In the genomic region with DNA sequence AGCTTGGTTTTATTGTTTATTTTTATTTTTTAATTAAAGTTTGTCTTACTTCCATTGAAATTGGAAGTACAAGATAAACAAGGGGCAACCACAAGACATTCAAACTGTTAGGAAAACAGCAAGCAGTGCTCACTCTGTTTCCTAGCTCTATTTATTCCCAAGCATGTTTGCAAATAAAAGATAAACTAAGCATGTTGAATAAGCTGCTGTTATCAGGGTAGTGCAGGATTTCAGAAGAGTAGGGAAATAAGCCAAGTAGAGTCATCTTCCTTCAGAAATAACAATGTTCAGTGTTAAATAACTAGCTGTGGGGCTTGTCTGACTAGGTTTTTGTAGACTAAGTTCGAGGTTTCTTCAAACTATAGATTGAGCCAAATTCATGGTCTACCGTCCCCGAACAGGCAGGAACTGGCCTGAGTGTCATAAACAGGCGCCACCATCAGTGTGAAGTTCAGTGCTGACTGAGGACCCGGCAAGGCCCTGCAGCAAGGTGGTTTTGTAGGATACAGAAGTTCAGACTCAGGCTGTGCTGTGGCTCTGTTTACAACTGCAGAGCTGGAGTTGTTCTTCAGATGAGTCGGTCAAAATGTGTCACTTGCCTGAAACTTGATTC, we compare ENCODE assay signal across 17 mouse cellular contexts. TPM values are rescaled to one million over a fixed set of nuclear protein-coding genes. Genes with fewer than 3 reads are reported as not detected.
DNase-seq lines count a peak whose midpoint lies in the region; ATAC-seq and TF ChIP-seq lines count a peak whose summit lies in the region.
"Had no signal": no experiment of that assay in that cellular context is flagged by ENCODE, and none has a peak within 500 bp of the region (broad histone marks: within the 10 kb centered on the region; RNA-seq: fewer than 3 reads in every experiment).

No protein-coding gene starts in this region.

- peaks cover 64% of the 10 kb centered on the region for H3K4me1 ChIP-seq in megakaryocyte, embryonic 14.5 days
- H3K4me1 ChIP-seq in liver, adult 2 months (ENCODE audit: control insufficient read depth, insufficient read depth, low read length) = peaks cover 9% of the 10 kb centered on the region; the same call in 1 of the 2 replicates
- no peaks in the 10 kb centered on the region for H3K4me1 ChIP-seq in hindbrain, embryonic 11.5 days (replicated peaks; ENCODE audit: control insufficient read depth, insufficient read depth, low read length)
- H3K4me1 ChIP-seq in midbrain, embryonic 13.5 days (replicated peaks) = peaks cover 16% of the 10 kb centered on the region
- H3K4me1 ChIP-seq: embryonic facial prominence, embryonic 12.5 days; forebrain, embryonic 10.5 days had no signal

- no peak overlapping the region for H3K9ac ChIP-seq in liver, adult 2 months (ENCODE audit: low read depth, low read length)
- H3K9ac ChIP-seq in hindbrain, embryonic 11.5 days (ENCODE audit: low read depth, low read length) = no peak overlapping the region
- no peak overlapping the region for H3K9ac ChIP-seq in midbrain, embryonic 13.5 days (replicated peaks)
- H3K9ac ChIP-seq: embryonic facial prominence, embryonic 12.5 days; hindbrain, embryonic 15.5 days; lung, embryonic 15.5 days had no signal

- peak overlapping the region; percentile 71 for H3K4me3 ChIP-seq in megakaryocyte, embryonic 14.5 days (replicated peaks)
- no peak overlapping the region for H3K4me3 ChIP-seq in liver, adult 2 months (ENCODE audit: insufficient read depth, low read depth, low read length)
- no peak overlapping the region for H3K4me3 ChIP-seq in hindbrain, embryonic 11.5 days (ENCODE audit: low read depth, low read length)
- H3K4me3 ChIP-seq in midbrain, embryonic 13.5 days (replicated peaks) = no peak overlapping the region
- H3K4me3 ChIP-seq: embryonic facial prominence, embryonic 12.5 days; forebrain, embryonic 10.5 days; hindbrain, embryonic 15.5 days; layer of hippocampus, adult 2 months; lung, embryonic 15.5 days had no signal

- no peak for TF ChIP-seq CTCF in liver, adult 2 months (IDR thresholded peaks at IDR 0.05; ENCODE audit: low read depth, low read length)

- no peak for TF ChIP-seq POLR2A in liver, adult 2 months (IDR thresholded peaks at IDR 0.05; ENCODE audit: extremely low read depth, insufficient read depth, low read length)

- peaks cover 88% of the 10 kb centered on the region for H3K36me3 ChIP-seq in megakaryocyte, embryonic 14.5 days (replicated peaks; ENCODE audit: low read length)
- peaks cover 44% of the 10 kb centered on the region for H3K36me3 ChIP-seq in liver, adult 2 months (ENCODE audit: control insufficient read depth, insufficient read depth, low read length)
- peaks cover 3% of the 10 kb centered on the region; the same call in 1 of the 2 replicates for H3K36me3 ChIP-seq in hindbrain, embryonic 11.5 days (ENCODE audit: control insufficient read depth, insufficient read depth, low read length)
- H3K36me3 ChIP-seq in midbrain, embryonic 13.5 days = peaks cover 51% of the 10 kb centered on the region

- H3K79me2 ChIP-seq in liver, adult 2 months (ENCODE audit: control insufficient read depth, insufficient read depth, low read length) = no peaks in the 10 kb centered on the region

- DNase-seq in c-Kit-negative CD71-positive TER-119-positive erythroid progenitor cells, embryonic 14.5 days (ENCODE audit: low read depth, low spot score) = peak; percentile 67
- DNase-seq in liver, adult 2 months (ENCODE audit: extremely low read depth, low read depth, low spot score) = peak; percentile 17
- DNase-seq in gastrocnemius, postnatal 25 days = no peak
- DNase-seq in hindbrain, embryonic 11.5 days (ENCODE audit: low spot score) = no peak
- DNase-seq: cerebellum, adult 2 months; heart, postnatal 14 days; kidney, adult 11 months; kidney, postnatal 10 days had no signal

- H3K27ac ChIP-seq in liver, adult 2 months (replicated peaks; ENCODE audit: insufficient read depth, low read depth, low read length) = no peak overlapping the region
- no peak overlapping the region for H3K27ac ChIP-seq in hindbrain, embryonic 11.5 days (ENCODE audit: low read depth, low read length)
- H3K27ac ChIP-seq in midbrain, embryonic 13.5 days = no peak overlapping the region
- H3K27ac ChIP-seq: embryonic facial prominence, embryonic 12.5 days; forebrain, embryonic 10.5 days; hindbrain, embryonic 15.5 days; lung, embryonic 15.5 days had no signal

- H3K27me3 ChIP-seq in megakaryocyte, embryonic 14.5 days (replicated peaks) = no peaks in the 10 kb centered on the region
- no peaks in the 10 kb centered on the region for H3K27me3 ChIP-seq in liver, adult 2 months (ENCODE audit: control insufficient read depth, insufficient read depth, low read length)
- H3K27me3 ChIP-seq in hindbrain, embryonic 11.5 days (ENCODE audit: control insufficient read depth, insufficient read depth, low read length) = no peaks in the 10 kb centered on the region
- H3K27me3 ChIP-seq in midbrain, embryonic 13.5 days = no peaks in the 10 kb centered on the region
- H3K27me3 ChIP-seq: embryonic facial prominence, embryonic 12.5 days; hindbrain, embryonic 15.5 days; lung, embryonic 15.5 days had no signal

- no peak for ATAC-seq in megakaryocyte, adult 5-6 weeks (ENCODE audit: poor library complexity, severe bottlenecking)
- ATAC-seq in megakaryocyte progenitor cell, adult 5-6 weeks (replicated peaks; ENCODE audit: poor library complexity) = peak; percentile 73
- ATAC-seq in hindbrain, embryonic 11.5 days (ENCODE audit: low FRiP score) = no peak
- no peak for ATAC-seq in midbrain, embryonic 13.5 days

- WGBS in liver, adult 2 months = 88% methylated on average over 6 of the region's 6 CpGs
- 94% methylated on average over 6 of the region's 6 CpGs for WGBS in hindbrain, embryonic 11.5 days
- WGBS in midbrain, embryonic 13.5 days = 93% methylated on average over 6 of the region's 6 CpGs

- no peaks in the 10 kb centered on the region for H3K9me3 ChIP-seq in megakaryocyte, embryonic 14.5 days
- H3K9me3 ChIP-seq in hindbrain, embryonic 11.5 days (ENCODE audit: control insufficient read depth, low read length) = no peaks in the 10 kb centered on the region
- no peaks in the 10 kb centered on the region for H3K9me3 ChIP-seq in midbrain, embryonic 13.5 days
- H3K9me3 ChIP-seq: embryonic facial prominence, embryonic 12.5 days; forebrain, embryonic 10.5 days; hindbrain, embryonic 15.5 days; lung, embryonic 15.5 days had no signal

- no peak overlapping the region for H3K4me2 ChIP-seq in hindbrain, embryonic 11.5 days (replicated peaks; ENCODE audit: low read depth, low read length)
- no peak overlapping the region for H3K4me2 ChIP-seq in midbrain, embryonic 13.5 days (replicated peaks)
- H3K4me2 ChIP-seq: embryonic facial prominence, embryonic 12.5 days; hindbrain, embryonic 15.5 days; lung, embryonic 15.5 days had no signal

RNA-seq across cellular contexts. Expression of a gene that starts 12.6 kb away (rescaled TPM):
- polyA plus RNA-seq in megakaryocyte, embryonic 14.5 days (2012; ENCODE audit: insufficient read depth, low replicate concordance) = 1.3 TPM in 1 of 2 replicates, not detected in the other
- 144 and 159 TPM in 2 replicates for total RNA-seq in megakaryocyte, adult 5-6 weeks (2015)
- 156 and 168 TPM in 2 replicates for total RNA-seq in megakaryocyte, adult 5-6 weeks (2017)
- total RNA-seq in liver, adult 2 months (2014; rRNA removed) = 0.46 and 1.4 TPM in 2 replicates
- polyA plus RNA-seq in liver, adult 2 months (2012; rRNA removed) = 0.06 and 0.07 TPM in 2 replicates
- total RNA-seq in megakaryocyte progenitor cell, adult 5-6 weeks (2015) = 85.9 and 103 TPM in 2 replicates
- 96.0 and 104 TPM in 2 replicates for total RNA-seq in megakaryocyte progenitor cell, adult 5-6 weeks (2017)
- under 1 TPM; 0.46 to 0.54 TPM for total RNA-seq in gastrocnemius, postnatal 25 days (2021)
- 87.1 and 89.1 TPM in 2 replicates for polyA plus RNA-seq in hindbrain, embryonic 11.5 days (2014; fragmentation: Nextera tagmentation; extraction: Ambion mirVana)
- polyA plus RNA-seq in midbrain, embryonic 13.5 days (2015; fragmentation: Nextera tagmentation; extraction: Ambion mirVana) = 35.7 and 36.4 TPM in 2 replicates

RNA-seq across cellular contexts. Expression of a gene that starts 12.8 kb away (rescaled TPM):
- polyA plus RNA-seq in megakaryocyte, embryonic 14.5 days (2012; ENCODE audit: insufficient read depth, low replicate concordance) = 4.8 TPM in 1 of 2 replicates, not detected in the other
- total RNA-seq in megakaryocyte, adult 5-6 weeks (2015) = 17.7 and 20.5 TPM in 2 replicates
- 15.3 and 17.2 TPM in 2 replicates for total RNA-seq in megakaryocyte, adult 5-6 weeks (2017)
- 0.92 and 0.94 TPM in 2 replicates for total RNA-seq in liver, adult 2 months (2014; rRNA removed)
- polyA plus RNA-seq in liver, adult 2 months (2012; rRNA removed) = 0.37 and 0.69 TPM in 2 replicates
- 19.5 and 21.9 TPM in 2 replicates for total RNA-seq in megakaryocyte progenitor cell, adult 5-6 weeks (2015)
- total RNA-seq in megakaryocyte progenitor cell, adult 5-6 weeks (2017) = 26.9 and 29.6 TPM in 2 replicates
- total RNA-seq in gastrocnemius, postnatal 25 days (2021) = under 1 TPM in 1 of 2 experiments, not detected in 1; 0.32 TPM
- polyA plus RNA-seq in hindbrain, embryonic 11.5 days (2014; fragmentation: Nextera tagmentation; extraction: Ambion mirVana) = 30.7 and 33.2 TPM in 2 replicates
- polyA plus RNA-seq in midbrain, embryonic 13.5 days (2015; fragmentation: Nextera tagmentation; extraction: Ambion mirVana) = 12.6 and 13.5 TPM in 2 replicates

RNA-seq across cellular contexts. Expression of a gene that starts 57.2 kb away (rescaled TPM):
- 1.1 and 1.6 TPM in 2 replicates for polyA plus RNA-seq in megakaryocyte, embryonic 14.5 days (2012; ENCODE audit: insufficient read depth, low replicate concordance)
- 15.8 and 16.4 TPM in 2 replicates for total RNA-seq in megakaryocyte, adult 5-6 weeks (2015)
- 8.8 and 13.0 TPM in 2 replicates for total RNA-seq in megakaryocyte, adult 5-6 weeks (2017)
- 28.0 and 36.2 TPM in 2 replicates for total RNA-seq in liver, adult 2 months (2014; rRNA removed)
- polyA plus RNA-seq in liver, adult 2 months (2012; rRNA removed) = 7.6 and 9.4 TPM in 2 replicates
- 37.3 and 38.8 TPM in 2 replicates for total RNA-seq in megakaryocyte progenitor cell, adult 5-6 weeks (2015)
- 18.4 and 20.4 TPM in 2 replicates for total RNA-seq in megakaryocyte progenitor cell, adult 5-6 weeks (2017)
- 10 to 100 TPM; 44.2 to 51.0 TPM for total RNA-seq in gastrocnemius, postnatal 25 days (2021)
- 42.1 TPM in 2 replicates for polyA plus RNA-seq in hindbrain, embryonic 11.5 days (2014; fragmentation: Nextera tagmentation; extraction: Ambion mirVana)
- 40.8 and 41.2 TPM in 2 replicates for polyA plus RNA-seq in midbrain, embryonic 13.5 days (2015; fragmentation: Nextera tagmentation; extraction: Ambion mirVana)

RNA-seq across cellular contexts. Expression of a gene that starts 58.0 kb away (rescaled TPM):
- polyA plus RNA-seq in megakaryocyte, embryonic 14.5 days (2012; ENCODE audit: insufficient read depth, low replicate concordance) = 9.7 and 15.1 TPM in 2 replicates
- total RNA-seq in megakaryocyte, adult 5-6 weeks (2015) = 90.6 and 99.8 TPM in 2 replicates
- total RNA-seq in megakaryocyte, adult 5-6 weeks (2017) = 94.3 and 133 TPM in 2 replicates
- 165 and 178 TPM in 2 replicates for total RNA-seq in liver, adult 2 months (2014; rRNA removed)
- polyA plus RNA-seq in liver, adult 2 months (2012; rRNA removed) = 176 and 216 TPM in 2 replicates
- total RNA-seq in megakaryocyte progenitor cell, adult 5-6 weeks (2015) = 47.9 and 51.9 TPM in 2 replicates
- 49.1 and 57.9 TPM in 2 replicates for total RNA-seq in megakaryocyte progenitor cell, adult 5-6 weeks (2017)
- 10 to 100 TPM; 60.8 to 84.9 TPM for total RNA-seq in gastrocnemius, postnatal 25 days (2021)
- 62.3 and 69.6 TPM in 2 replicates for polyA plus RNA-seq in hindbrain, embryonic 11.5 days (2014; fragmentation: Nextera tagmentation; extraction: Ambion mirVana)
- polyA plus RNA-seq in midbrain, embryonic 13.5 days (2015; fragmentation: Nextera tagmentation; extraction: Ambion mirVana) = 61.2 and 63.4 TPM in 2 replicates

RNA-seq across cellular contexts. Expression of a gene that starts 58.0 kb away (rescaled TPM):
- polyA plus RNA-seq in megakaryocyte, embryonic 14.5 days (2012; ENCODE audit: insufficient read depth, low replicate concordance) = 0.01 TPM in 1 of 2 replicates, not detected in the other
- 0.48 TPM in 1 of 2 replicates, not detected in the other for total RNA-seq in megakaryocyte, adult 5-6 weeks (2015)
- 0.04 TPM in 1 of 2 replicates, not detected in the other for total RNA-seq in megakaryocyte, adult 5-6 weeks (2017)
- total RNA-seq in liver, adult 2 months (2014; rRNA removed) = 0.83 and 0.87 TPM in 2 replicates
- 0.66 and 0.87 TPM in 2 replicates for polyA plus RNA-seq in liver, adult 2 months (2012; rRNA removed)
- not detected in 2 replicates for total RNA-seq in megakaryocyte progenitor cell, adult 5-6 weeks (2015)
- total RNA-seq in megakaryocyte progenitor cell, adult 5-6 weeks (2017) = 0.98 and 2.0 TPM in 2 replicates
- under 1 TPM; 0.51 to 0.82 TPM for total RNA-seq in gastrocnemius, postnatal 25 days (2021)
- 0.40 and 0.49 TPM in 2 replicates for polyA plus RNA-seq in hindbrain, embryonic 11.5 days (2014; fragmentation: Nextera tagmentation; extraction: Ambion mirVana)
- polyA plus RNA-seq in midbrain, embryonic 13.5 days (2015; fragmentation: Nextera tagmentation; extraction: Ambion mirVana) = 0.42 and 0.44 TPM in 2 replicates

Comparison
In these comparisons a context has a peak if more than half of its experiments do, and no peak if none do; other contexts are left out.
1. DNase-seq: peak in c-Kit-negative CD71-positive TER-119-positive erythroid progenitor cells, embryonic 14.5 days (single experiment) and liver, adult 2 months (single experiment); none in gastrocnemius, postnatal 25 days (single experiment) and hindbrain, embryonic 11.5 days (single experiment).
2. RNA of a gene that starts 12.6 kb away (total RNA-seq): 144 to 168 TPM in megakaryocyte, adult 5-6 weeks and 85.9 to 104 TPM in megakaryocyte progenitor cell, adult 5-6 weeks; 0.46 to 0.54 TPM in gastrocnemius, postnatal 25 days and 0.46 to 1.4 TPM in liver, adult 2 months; every median in the first group is over 10 times any median in the second.